Mouse (Mus musculus): ENCODE results near the gene Tpcn1.

DNA sequence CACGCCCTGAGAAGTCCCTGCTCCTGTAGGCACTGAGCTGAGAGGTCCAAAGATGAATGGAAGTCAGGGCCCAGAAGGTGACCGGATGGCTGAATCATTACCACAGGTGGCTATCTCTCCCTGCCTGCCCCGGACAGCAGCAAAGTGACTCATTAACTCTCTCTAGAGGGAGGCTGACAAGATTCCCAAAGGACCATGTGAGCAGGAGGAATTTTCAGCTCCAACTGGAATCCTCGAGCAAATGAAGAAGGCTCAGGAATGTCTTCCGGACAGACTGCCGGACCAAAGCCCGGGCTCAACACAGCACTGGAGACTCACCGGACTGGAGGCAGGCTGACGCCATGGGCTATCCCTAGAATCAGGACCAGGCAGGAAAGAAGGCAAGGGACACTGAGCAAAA is 6.5 kb downstream of the Tpcn1 start:
- TF ChIP-seq FLI1 (IDR thresholded peaks at IDR 0.05; ENCODE audit: low read length) (no peak), GATA1 (IDR thresholded peaks at IDR 0.05; ENCODE audit: borderline replicate concordance, low read length) (no peak)

Measured in megakaryocyte, embryonic 14.5 days (primary cell).